Mouse (Mus musculus) kidney, adult 11 months (tissue): Measurements from ENCODE around the gene Jsrp1.

Experiments used
- DNase-seq: peaks from one replicate; pipeline ENCODE4 v3.0.0; 2022

Jsrp1 gene

GRCm38 (mm10) chr10:80813366-80813765 is at the start of gene Jsrp1:
Jsrp1 (minus strand) TSS chr10:80813498.
- no peak for DNase-seq

- DNase-seq, result no peak
These were observed 49.0 kb upstream of the Jsrp1 start for GRCm38 (mm10) chr10:80862305-80862704.

DNA sequence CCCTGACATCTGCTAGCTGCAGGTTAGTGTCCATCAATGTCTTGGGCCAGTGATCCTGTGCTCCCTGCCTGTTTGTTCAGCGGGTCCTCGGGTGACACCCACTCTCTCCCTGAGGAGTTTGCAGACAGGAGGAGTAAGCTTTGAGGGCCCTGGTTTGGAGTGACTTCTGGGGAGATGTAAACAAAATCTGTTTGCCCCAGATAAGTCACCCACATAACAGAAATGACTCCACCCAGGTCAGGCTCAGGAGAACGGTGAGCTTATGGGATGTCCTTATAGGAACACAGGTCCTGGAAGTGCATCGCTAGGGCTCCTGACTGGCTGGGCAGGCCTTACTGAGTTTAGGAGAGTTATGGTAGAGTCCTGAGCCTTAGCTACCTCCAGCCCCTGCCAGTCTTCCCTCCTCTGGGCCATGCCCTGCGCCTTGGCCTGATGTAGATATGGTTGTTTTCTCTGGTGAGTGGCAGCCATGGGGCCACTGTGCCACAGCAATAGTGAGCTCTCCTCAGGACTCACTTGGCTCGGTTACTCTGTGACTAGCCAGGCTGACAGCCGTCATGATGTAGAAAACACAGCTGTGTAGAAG is 45.1 kb upstream of the Jsrp1 start:
- no peak for DNase-seq

GRCm38 (mm10) chr10:80857848-80858247 is 44.5 kb upstream of the Jsrp1 start:
- no peak for DNase-seq

- no peak for DNase-seq
These were observed 44.1 kb upstream of the Jsrp1 start for GRCm38 (mm10) chr10:80857386-80857785.

GRCm38 (mm10) chr10:80856908-80857307 is 43.6 kb upstream of the Jsrp1 start:
- no peak for DNase-seq

GRCm38 (mm10) chr10:80856267-80856666 is 43.0 kb upstream of the Jsrp1 start:
- no peak for DNase-seq

GRCm38 (mm10) chr10:80855749-80856073 is 42.4 kb upstream of the Jsrp1 start:
- DNase-seq, result no peak

DNA sequence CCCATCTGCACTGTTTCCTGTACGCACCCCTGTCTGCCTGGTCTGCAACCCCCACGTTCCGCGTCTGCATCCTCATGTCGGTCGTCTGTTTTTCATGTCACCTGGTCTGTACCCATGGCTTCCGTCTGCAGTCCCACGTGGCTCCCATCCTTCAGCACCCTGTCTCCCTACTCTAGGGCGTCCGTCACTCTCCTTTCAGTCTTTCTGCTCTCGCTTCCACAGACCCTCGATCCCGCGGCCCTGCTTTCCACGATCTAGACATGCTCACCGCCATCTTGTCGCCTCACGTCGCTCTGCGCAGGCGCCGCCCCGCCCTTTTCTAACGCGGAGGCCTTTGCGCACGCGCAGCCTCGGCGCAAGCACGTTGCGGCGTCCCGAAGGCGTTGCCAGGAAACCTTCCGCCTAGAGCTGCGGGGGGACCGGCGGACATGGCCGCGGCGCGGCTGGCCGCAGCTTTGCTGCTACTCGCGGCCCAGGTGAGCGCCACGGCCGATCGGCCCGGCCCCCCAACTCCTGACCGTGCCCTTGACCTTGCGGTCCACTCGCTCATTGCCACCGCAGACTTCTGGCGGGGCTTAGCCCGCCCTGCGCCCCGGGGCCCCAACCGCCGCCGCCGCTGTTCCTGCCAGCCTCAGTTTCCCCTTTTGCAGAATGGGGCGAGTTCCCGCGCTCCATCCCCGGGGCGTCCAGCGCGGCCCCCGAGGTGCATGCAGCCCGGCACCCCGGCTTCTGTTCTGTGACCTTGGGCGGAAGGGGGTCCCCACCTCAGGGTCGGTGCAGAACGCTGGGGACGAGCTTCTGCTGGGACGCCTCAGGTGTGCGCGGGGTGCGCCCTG is 41.8 kb upstream of the Jsrp1 start, which contains the start of the genes Lsm7 and Sppl2b:
Gene Lsm7 (minus strand): TSS at position 297 of the 836 bp plus-strand sequence.
Gene Sppl2b (plus strand): TSS at position 363 of the 836 bp plus-strand sequence.
- peak; percentile 93 for DNase-seq

GRCm38 (mm10) chr10:80848571-80848970 is 35.3 kb upstream of the Jsrp1 start:
- peak; percentile 47 for DNase-seq

- DNase-seq, result no peak
These were observed 32.4 kb upstream of the Jsrp1 start for GRCm38 (mm10) chr10:80845732-80846131.

GRCm38 (mm10) chr10:80845055-80845693 is 31.9 kb upstream of the Jsrp1 start:
- no peak for DNase-seq

GRCm38 (mm10) chr10:80843931-80844547 is 30.7 kb upstream of the Jsrp1 start, which contains the start of gene Lingo3:
Lingo3 (minus strand) TSS chr10:80844039.
- DNase-seq, result no peak

GRCm38 (mm10) chr10:80843087-80843930 is 30.0 kb upstream of the Jsrp1 start:
- DNase-seq, result no peak

DNA sequence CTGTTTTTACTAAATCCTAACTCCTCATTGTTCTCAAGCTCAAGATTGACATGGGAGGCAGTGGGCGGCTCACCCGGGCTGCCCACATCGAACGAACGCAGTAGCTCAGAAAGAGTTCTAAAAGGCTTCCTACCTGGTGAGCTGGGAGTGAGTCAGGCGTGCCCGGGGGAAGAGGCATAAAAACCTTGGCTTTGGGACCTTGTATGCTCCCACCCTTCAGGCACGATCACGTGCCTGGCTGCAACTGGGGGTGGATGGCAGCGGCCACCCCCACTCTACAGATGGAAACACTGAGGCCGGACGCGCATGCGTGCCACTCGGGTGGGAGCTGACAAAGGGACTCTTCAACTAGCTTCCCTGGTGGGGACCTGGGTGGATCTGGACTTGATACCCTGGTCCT is 29.0 kb upstream of the Jsrp1 start:
- no peak for DNase-seq

DNA sequence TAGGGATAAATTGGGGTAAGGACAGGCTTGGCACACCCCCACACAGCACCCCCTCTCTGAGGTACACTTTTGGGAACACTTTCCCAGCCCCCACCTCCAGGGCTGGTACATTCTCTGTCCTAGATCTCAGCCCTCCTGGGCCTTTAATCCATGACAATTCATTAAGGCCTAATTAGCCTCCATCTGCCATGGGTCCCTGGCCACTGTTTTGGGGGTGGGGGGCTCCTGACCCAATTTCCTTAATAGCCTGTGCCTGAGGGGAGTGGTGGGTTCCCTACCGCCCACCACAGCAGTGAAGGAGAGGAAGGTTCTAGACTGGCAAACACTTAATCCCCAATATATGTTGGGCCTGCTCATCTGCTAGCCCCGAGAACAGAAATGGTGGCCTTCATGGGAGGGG is 28.4 kb upstream of the Jsrp1 start:
- DNase-seq, result no peak

DNA sequence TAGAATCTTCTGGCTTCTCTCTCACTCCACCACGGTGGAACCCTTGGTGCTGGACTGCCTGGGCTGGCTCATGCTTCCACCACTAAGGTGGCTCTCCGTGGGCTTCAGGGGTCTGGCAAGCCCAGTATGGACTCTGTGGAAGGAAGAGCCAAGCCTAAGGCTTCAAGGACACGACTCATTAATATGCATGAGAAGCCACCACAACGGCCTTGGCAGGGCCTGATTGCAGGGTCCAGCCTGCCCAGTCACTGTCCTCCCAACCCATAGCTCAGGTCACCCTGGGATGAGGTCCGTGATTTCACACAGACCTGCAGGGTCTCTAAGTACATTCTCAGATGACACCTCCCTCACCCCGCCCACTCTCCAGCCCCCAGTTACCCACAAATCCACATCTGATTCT is 26.6 kb upstream of the Jsrp1 start:
- no peak for DNase-seq

DNA sequence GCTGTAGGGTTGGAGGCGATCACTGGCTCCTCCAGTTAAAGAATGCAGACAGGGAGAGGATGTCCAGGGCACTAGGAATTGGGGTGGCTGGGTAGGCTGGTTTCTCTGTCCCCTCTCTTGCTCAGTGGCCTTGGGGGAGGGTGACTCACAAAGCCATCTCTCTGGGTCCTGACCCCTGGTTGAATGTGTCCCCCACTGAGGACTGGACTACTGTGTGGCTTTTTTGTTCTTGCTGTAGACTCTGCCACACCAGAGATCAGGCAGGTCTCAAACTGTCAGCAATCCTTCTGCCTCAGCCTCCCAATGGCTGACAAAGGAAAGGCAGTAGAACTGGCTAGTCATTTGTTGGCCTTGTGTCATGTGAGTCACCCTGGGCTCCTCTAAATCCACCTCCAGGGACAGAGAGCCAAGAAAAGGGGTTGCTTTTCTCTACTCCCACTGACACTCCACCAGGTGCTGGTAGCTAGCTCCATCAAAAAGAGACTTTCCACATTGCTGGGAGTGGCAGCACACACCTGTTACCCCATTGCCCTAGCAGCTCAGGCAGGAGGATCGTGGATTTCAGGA is 25.1 kb upstream of the Jsrp1 start:
- DNase-seq, result no peak

- no peak for DNase-seq
These were observed 24.5 kb upstream of the Jsrp1 start for GRCm38 (mm10) chr10:80837827-80838226.

DNA sequence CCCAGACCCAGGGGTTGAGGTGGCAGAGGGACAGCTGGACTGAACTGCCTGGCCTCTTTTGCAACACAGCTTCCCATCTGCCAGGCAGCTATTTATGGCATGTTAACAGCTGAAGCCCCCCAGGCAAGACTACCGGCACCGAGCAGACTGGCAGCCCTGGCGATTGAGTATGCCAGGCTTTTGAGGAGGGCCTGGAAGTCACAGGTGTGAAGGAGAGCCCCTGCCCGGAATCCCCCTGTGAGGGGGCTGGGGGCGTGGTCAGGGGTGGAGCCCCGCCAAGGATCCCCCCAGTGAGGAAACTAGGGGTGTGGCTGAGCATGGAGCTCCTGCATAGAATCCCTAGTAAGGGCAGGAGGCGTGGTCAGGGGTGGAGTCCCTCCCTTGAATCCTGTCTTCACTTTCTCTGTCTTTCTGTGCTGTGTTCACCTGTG is 23.7 kb upstream of the Jsrp1 start:
- DNase-seq, result no peak

GRCm38 (mm10) chr10:80835617-80836016 is 22.3 kb upstream of the Jsrp1 start:
- no peak for DNase-seq

GRCm38 (mm10) chr10:80832818-80833217 is 19.5 kb upstream of the Jsrp1 start:
- DNase-seq, result no peak
